Mouse (Mus musculus): ENCODE results near the gene Heg1. TPM values are rescaled to one million over a fixed set of nuclear protein-coding genes. Genes with fewer than 3 reads are reported as not detected.
A peak's percentile ranks its signal among the peaks of the same experiment; 100 is the strongest.

Gene Heg1
- polyA plus RNA-seq, 1 experiment from 2014 or later, result 9.1 TPM

GRCm38 (mm10) chr16:33782729-33783091 lies 98.5 kb downstream of the Heg1 start:
- Histone ChIP-seq H3K9ac (ENCODE audit: low read length) (no peak overlapping the region), H3K36me3 (ENCODE audit: control insufficient read depth, insufficient read depth, low read length) (no peaks in the 10 kb centered on the region), H3K27me3 (ENCODE audit: control insufficient read depth, insufficient read depth, low read length) (no peaks in the 10 kb centered on the region), H3K27ac (replicated peaks) (no peak overlapping the region), H3K4me1 (replicated peaks; ENCODE audit: control insufficient read depth, insufficient read depth) (no peaks in the 10 kb centered on the region), H3K4me2 (replicated peaks; ENCODE audit: low read depth) (no peak overlapping the region), H3K4me3 (ENCODE audit: low read depth, low read length) (no peak overlapping the region), H3K9me3 (ENCODE audit: control insufficient read depth, low read length) (no peaks in the 10 kb centered on the region)
- ATAC-seq (ENCODE audit: low FRiP score, low TSS enrichment) (no peak), DNase-seq (ENCODE audit: low spot score) (no peak)
- TF ChIP-seq CTCF (IDR thresholded peaks at IDR 0.05; ENCODE audit: low read depth), result no peak
- WGBS, result 74% methylated on average over 1 of the region's 1 CpGs

- no peaks in the 10 kb centered on the region for H3K36me3 ChIP-seq (ENCODE audit: control insufficient read depth, insufficient read depth, low read length)
- no peaks in the 10 kb centered on the region for H3K9me3 ChIP-seq (ENCODE audit: control insufficient read depth, low read length)
Measured at GRCm38 (mm10) chr16:33784547-33784946, 100.4 kb downstream of the Heg1 start.

GRCm38 (mm10) chr16:33785092-33785704 lies 101.0 kb downstream of the Heg1 start:
- DNase-seq (ENCODE audit: low spot score) (peak; percentile 24), ATAC-seq (ENCODE audit: low FRiP score, low TSS enrichment) (peak; percentile 31; the same call in 1 of the 2 replicates)
- Histone ChIP-seq H3K27me3 (ENCODE audit: control insufficient read depth, insufficient read depth, low read length) (no peaks in the 10 kb centered on the region), H3K4me3 (ENCODE audit: low read depth, low read length) (no peak overlapping the region), H3K4me1 (replicated peaks; ENCODE audit: control insufficient read depth, insufficient read depth) (no peaks in the 10 kb centered on the region), H3K36me3 (ENCODE audit: control insufficient read depth, insufficient read depth, low read length) (no peaks in the 10 kb centered on the region), H3K9me3 (ENCODE audit: control insufficient read depth, low read length) (no peaks in the 10 kb centered on the region), H3K4me2 (replicated peaks; ENCODE audit: low read depth) (no peak overlapping the region), H3K27ac (replicated peaks) (0 out of 2 replicates have a peak overlapping the region, but pooled peaks have one; percentile 13), H3K9ac (ENCODE audit: low read length) (no peak overlapping the region)
- TF ChIP-seq CTCF (IDR thresholded peaks at IDR 0.05; ENCODE audit: low read depth) (no peak), EP300 (optimal IDR thresholded peaks at IDR 0.05) (no peak)
- 55% methylated on average over 8 of the region's 8 CpGs for WGBS

More at GRCm38 (mm10) chr16:33784547-33784946, 100.4 kb downstream of the Heg1 start:
- Histone ChIP-seq H3K27ac (replicated peaks) (no peak overlapping the region), H3K4me2 (replicated peaks; ENCODE audit: low read depth) (no peak overlapping the region), H3K27me3 (ENCODE audit: control insufficient read depth, insufficient read depth, low read length) (no peaks in the 10 kb centered on the region), H3K9ac (ENCODE audit: low read length) (no peak overlapping the region), H3K4me3 (ENCODE audit: low read depth, low read length) (no peak overlapping the region), H3K4me1 (replicated peaks; ENCODE audit: control insufficient read depth, insufficient read depth) (no peaks in the 10 kb centered on the region)
- WGBS, result 74% methylated on average over 1 of the region's 1 CpGs
- ATAC-seq (ENCODE audit: low FRiP score, low TSS enrichment), result no peak
- TF ChIP-seq CTCF (IDR thresholded peaks at IDR 0.05; ENCODE audit: low read depth) (no peak), EP300 (optimal IDR thresholded peaks at IDR 0.05) (no peak)
- DNase-seq (ENCODE audit: low spot score), result no peak

GRCm38 (mm10) chr16:33786657-33787390 lies 102.7 kb downstream of the Heg1 start:
- WGBS, result 72% methylated on average over 7 of the region's 7 CpGs
- Histone ChIP-seq H3K4me3 (ENCODE audit: low read depth, low read length) (no peak overlapping the region), H3K4me1 (replicated peaks; ENCODE audit: control insufficient read depth, insufficient read depth) (no peaks in the 10 kb centered on the region), H3K27ac (replicated peaks) (0 out of 2 replicates have a peak overlapping the region, but pooled peaks have one; percentile 45), H3K9me3 (ENCODE audit: control insufficient read depth, low read length) (no peaks in the 10 kb centered on the region), H3K9ac (ENCODE audit: low read length) (no peak overlapping the region), H3K27me3 (ENCODE audit: control insufficient read depth, insufficient read depth, low read length) (no peaks in the 10 kb centered on the region), H3K4me2 (replicated peaks; ENCODE audit: low read depth) (no peak overlapping the region), H3K36me3 (ENCODE audit: control insufficient read depth, insufficient read depth, low read length) (no peaks in the 10 kb centered on the region)
- TF ChIP-seq EP300 (optimal IDR thresholded peaks at IDR 0.05) (no peak), CTCF (IDR thresholded peaks at IDR 0.05; ENCODE audit: low read depth) (no peak)
- ATAC-seq (ENCODE audit: low FRiP score, low TSS enrichment) (peak; percentile 80), DNase-seq (ENCODE audit: low spot score) (peak; percentile 29)

- Histone ChIP-seq H3K4me2 (replicated peaks; ENCODE audit: low read depth) (no peak within 1 kb of the TSS), H3K27ac (replicated peaks) (no peak within 1 kb of the TSS), H3K27me3 (ENCODE audit: control insufficient read depth, insufficient read depth, low read length) (no peaks in the 10 kb centered on the region), H3K9ac (ENCODE audit: low read length) (no peak within 1 kb of the TSS), H3K36me3 (ENCODE audit: control insufficient read depth, insufficient read depth, low read length) (no peaks in the 10 kb centered on the region), H3K4me1 (replicated peaks; ENCODE audit: control insufficient read depth, insufficient read depth) (no peaks in the 10 kb centered on the region), H3K9me3 (ENCODE audit: control insufficient read depth, low read length) (no peaks in the 10 kb centered on the region), H3K4me3 (ENCODE audit: low read depth, low read length) (no peak within 1 kb of the TSS)
- DNase-seq (ENCODE audit: low spot score), result no peak
- 78% methylated on average over 10 of the region's 10 CpGs for WGBS
- no peak for ATAC-seq (ENCODE audit: low FRiP score, low TSS enrichment)
- TF ChIP-seq CTCF (IDR thresholded peaks at IDR 0.05; ENCODE audit: low read depth) (no peak), EP300 (optimal IDR thresholded peaks at IDR 0.05) (no peak)
Measured at GRCm38 (mm10) chr16:33793846-33794791, 109.9 kb downstream of the Heg1 start, which contains the start of gene Muc13. Gene Muc13 (plus strand): TSS chr16:33794037.

Data from stomach, postnatal 0 days (tissue).